Mouse (Mus musculus) ES-E14 (cell line): ENCODE measurements at regions not wholly inside any gene's neighbourhood (a gene's known extent, or its start where the extent isn't known, plus 50 kb on each side); places are given as distances from the start of the nearest gene placed in this dataset.

Experiments used
- CHD2 ChIP-seq: IDR thresholded peaks from 2 replicates; pipeline ENCODE4 v1.6.1; 2014; ENCODE audit warnings: mild to moderate bottlenecking, low read depth, low read length, inconsistent platforms
- HCFC1 ChIP-seq: IDR thresholded peaks from 2 replicates; pipeline ENCODE4 v1.6.1; 2012; ENCODE audit warnings: low read length, inconsistent platforms, borderline replicate concordance; ENCODE audit not compliant: insufficient read depth
- MAFK ChIP-seq: IDR thresholded peaks from 2 replicates; pipeline ENCODE4 v1.6.1; 2014; ENCODE audit warnings: mild to moderate bottlenecking, low read depth, low read length, inconsistent platforms; ENCODE audit not compliant: insufficient read depth
- ZC3H11A ChIP-seq: IDR thresholded peaks from 2 replicates; pipeline ENCODE4 v1.6.1; 2012; ENCODE audit warnings: low read depth, mild to moderate bottlenecking, inconsistent platforms, low read length, borderline replicate concordance
- ZNF384 ChIP-seq: IDR thresholded peaks from 2 replicates; pipeline ENCODE4 v1.6.1; 2012; ENCODE audit warnings: low read depth, low read length, inconsistent platforms

DNA sequence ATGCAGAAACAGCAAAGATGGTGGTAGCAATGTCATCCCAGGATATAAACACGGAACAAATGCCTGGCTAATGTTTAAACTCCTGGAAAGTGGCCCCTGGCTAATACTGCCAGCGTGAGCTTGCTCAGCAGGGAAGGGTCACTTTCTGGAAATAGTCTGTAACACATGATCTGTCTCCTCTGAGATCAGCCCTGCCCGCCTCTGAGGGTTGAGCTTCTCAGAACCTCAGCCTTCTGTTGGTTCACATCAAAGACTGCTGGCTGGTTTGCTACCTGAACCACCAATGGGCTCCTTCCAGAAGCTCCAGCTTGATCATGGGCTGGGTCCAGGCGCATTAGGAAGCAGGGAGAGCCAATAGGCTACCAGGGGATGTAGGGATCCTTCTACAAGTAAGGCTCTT lies 226.0 kb upstream of the Kazn start:
- TF ChIP-seq ZC3H11A (no peak), CHD2 (no peak), ZNF384 (no peak), MAFK (no peak), HCFC1 (no peak)
